8 mouse cellular contexts compared by ENCODE assay signal in the genomic region with DNA sequence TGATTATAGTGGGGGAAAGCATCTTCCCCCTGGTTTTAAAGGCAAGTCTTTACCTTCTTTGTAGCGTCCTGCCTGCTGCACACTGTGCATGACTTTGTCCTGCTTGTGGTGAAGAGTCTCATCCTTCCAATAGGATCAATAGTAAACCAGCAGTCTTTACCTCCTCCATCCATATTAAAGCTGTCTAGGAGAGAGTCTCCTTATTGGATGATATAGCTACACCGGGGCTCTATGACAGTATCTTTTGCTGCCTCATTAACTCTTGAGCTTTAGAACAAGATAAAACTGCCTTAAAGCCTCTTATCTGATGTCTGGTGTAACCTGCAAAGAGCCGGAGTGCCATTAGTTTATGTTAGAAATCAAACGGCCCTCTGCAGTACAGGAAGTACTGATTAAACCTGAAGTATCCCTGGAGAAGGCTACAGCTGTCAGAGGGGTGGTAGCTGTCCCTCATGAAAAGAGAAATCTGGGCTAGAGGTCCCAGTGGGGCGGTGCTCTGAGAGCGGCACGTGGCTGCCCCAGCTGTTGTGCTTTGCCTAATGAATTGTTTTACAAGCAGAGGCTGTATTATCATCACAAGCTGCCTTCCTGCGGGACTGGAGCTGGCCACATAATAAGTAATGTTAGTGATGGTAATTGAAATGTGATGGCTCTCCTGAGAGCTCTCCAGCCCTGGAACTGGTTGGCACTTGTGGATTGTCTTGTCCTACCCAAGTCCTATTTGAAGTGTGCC. TPM values are rescaled to one million over a fixed set of nuclear protein-coding genes. Genes with fewer than 3 reads are reported as not detected.
DNase-seq lines count a peak whose midpoint lies in the region; ATAC-seq lines count a peak whose summit lies in the region.

No protein-coding gene starts in this region.

- DNase-seq in forebrain, embryonic 11.5 days (ENCODE audit: low spot score), result peak; percentile 55
- no peak for DNase-seq in forebrain, embryonic 10.5 days (ENCODE audit: extremely low spot score, low spot score)
- peak; percentile 74 for DNase-seq in forebrain, embryonic 14.5 days (ENCODE audit: low spot score)
- peak; percentile 36 for DNase-seq in midbrain, embryonic 10.5 days (ENCODE audit: low spot score)
- DNase-seq in cerebellum, adult 9-10 months, result no peak
- no peak for DNase-seq in urinary bladder, postnatal 14 days (ENCODE audit: low spot score)
- no peak for DNase-seq in ovary, postnatal 14 days (ENCODE audit: low spot score)

- ATAC-seq in forebrain, embryonic 11.5 days (replicated peaks; ENCODE audit: low FRiP score), result peak; percentile 61; the same call in 1 of the 2 replicates
- peak; percentile 70 for ATAC-seq in forebrain, embryonic 14.5 days
- ATAC-seq in intestine, embryonic 15.5 days, result peak; percentile 62

- no peaks in the 10 kb centered on the region for H3K27me3 ChIP-seq in forebrain, embryonic 11.5 days (ENCODE audit: control insufficient read depth, insufficient read depth, low read length)
- H3K27me3 ChIP-seq in forebrain, embryonic 10.5 days (ENCODE audit: poor library complexity, severe bottlenecking), result no peaks in the 10 kb centered on the region
- no peaks in the 10 kb centered on the region for H3K27me3 ChIP-seq in forebrain, embryonic 14.5 days (replicated peaks; ENCODE audit: control insufficient read depth, insufficient read depth, low read length)
- H3K27me3 ChIP-seq in intestine, embryonic 15.5 days (replicated peaks), result no peaks in the 10 kb centered on the region
- H3K27me3 ChIP-seq in midbrain, embryonic 10.5 days (ENCODE audit: low read depth, poor library complexity, severe bottlenecking), result peaks cover 22% of the 10 kb centered on the region

- H3K9me3 ChIP-seq in forebrain, embryonic 11.5 days (ENCODE audit: control insufficient read depth, low read length), result no peaks in the 10 kb centered on the region
- no peaks in the 10 kb centered on the region for H3K9me3 ChIP-seq in forebrain, embryonic 10.5 days
- H3K9me3 ChIP-seq in forebrain, embryonic 14.5 days (replicated peaks; ENCODE audit: control insufficient read depth, low read length), result no peaks in the 10 kb centered on the region
- H3K9me3 ChIP-seq in intestine, embryonic 15.5 days, result no peaks in the 10 kb centered on the region
- H3K9me3 ChIP-seq in midbrain, embryonic 10.5 days (replicated peaks), result no peaks in the 10 kb centered on the region

- no peak overlapping the region for H3K4me2 ChIP-seq in forebrain, embryonic 11.5 days (ENCODE audit: low read depth, low read length, severe bottlenecking)
- no peak overlapping the region for H3K4me2 ChIP-seq in forebrain, embryonic 14.5 days (ENCODE audit: low read length)
- 0 out of 2 replicates have a peak overlapping the region, but pooled peaks have one; percentile 19 for H3K4me2 ChIP-seq in intestine, embryonic 15.5 days (replicated peaks)

- H3K36me3 ChIP-seq in forebrain, embryonic 11.5 days (ENCODE audit: control insufficient read depth, insufficient read depth, low read length), result no peaks in the 10 kb centered on the region
- peaks cover 5% of the 10 kb centered on the region for H3K36me3 ChIP-seq in forebrain, embryonic 10.5 days (replicated peaks)
- no peaks in the 10 kb centered on the region for H3K36me3 ChIP-seq in forebrain, embryonic 14.5 days (ENCODE audit: control insufficient read depth, insufficient read depth, low read length)
- H3K36me3 ChIP-seq in intestine, embryonic 15.5 days, result no peaks in the 10 kb centered on the region
- peaks cover 8% of the 10 kb centered on the region; the same call in 1 of the 2 replicates for H3K36me3 ChIP-seq in midbrain, embryonic 10.5 days

- H3K27ac ChIP-seq in forebrain, embryonic 11.5 days (ENCODE audit: low read depth, low read length), result no peak overlapping the region
- H3K27ac ChIP-seq in forebrain, embryonic 10.5 days, result no peak overlapping the region
- H3K27ac ChIP-seq in forebrain, embryonic 14.5 days (ENCODE audit: low read depth, low read length), result no peak overlapping the region
- no peak overlapping the region for H3K27ac ChIP-seq in intestine, embryonic 15.5 days
- 0 out of 2 replicates have a peak overlapping the region, but pooled peaks have one; percentile 13 for H3K27ac ChIP-seq in midbrain, embryonic 10.5 days (replicated peaks)

- no peak overlapping the region for H3K9ac ChIP-seq in forebrain, embryonic 11.5 days (ENCODE audit: low read length)
- no peak overlapping the region for H3K9ac ChIP-seq in forebrain, embryonic 14.5 days (ENCODE audit: low read length)
- H3K9ac ChIP-seq in intestine, embryonic 15.5 days, result no peak overlapping the region

- no peaks in the 10 kb centered on the region for H3K4me1 ChIP-seq in forebrain, embryonic 11.5 days (replicated peaks; ENCODE audit: control insufficient read depth, insufficient read depth, low read length)
- H3K4me1 ChIP-seq in forebrain, embryonic 10.5 days, result peaks cover 10% of the 10 kb centered on the region
- no peaks in the 10 kb centered on the region; the same call in 1 of the 2 replicates for H3K4me1 ChIP-seq in forebrain, embryonic 14.5 days (ENCODE audit: control insufficient read depth, insufficient read depth, low read length)
- H3K4me1 ChIP-seq in intestine, embryonic 15.5 days (replicated peaks), result peaks cover 10% of the 10 kb centered on the region; the same call in 1 of the 2 replicates
- H3K4me1 ChIP-seq in midbrain, embryonic 10.5 days, result peaks cover 16% of the 10 kb centered on the region

- 49% methylated on average over 8 of the region's 8 CpGs for WGBS in forebrain, embryonic 11.5 days
- 58% methylated on average over 8 of the region's 8 CpGs for WGBS in forebrain, embryonic 10.5 days
- 24% methylated on average over 8 of the region's 8 CpGs for WGBS in forebrain, embryonic 14.5 days
- WGBS in intestine, embryonic 15.5 days, result 12% methylated on average over 8 of the region's 8 CpGs
- 58% methylated on average over 8 of the region's 8 CpGs for WGBS in midbrain, embryonic 10.5 days

- no peak overlapping the region for H3K4me3 ChIP-seq in forebrain, embryonic 11.5 days (ENCODE audit: low read depth, low read length)
- H3K4me3 ChIP-seq in forebrain, embryonic 10.5 days, result no peak overlapping the region
- no peak overlapping the region for H3K4me3 ChIP-seq in forebrain, embryonic 14.5 days (ENCODE audit: low read depth, low read length)
- H3K4me3 ChIP-seq in intestine, embryonic 15.5 days (replicated peaks), result no peak overlapping the region
- H3K4me3 ChIP-seq in midbrain, embryonic 10.5 days, result no peak overlapping the region

RNA-seq across cellular contexts. Expression of a gene that starts 36.3 kb away (rescaled TPM):
- polyA plus RNA-seq in forebrain, embryonic 11.5 days (2014; fragmentation: Nextera tagmentation; extraction: Ambion mirVana), result 36.5 and 38.6 TPM in 2 replicates
- polyA plus RNA-seq in forebrain, embryonic 10.5 days (2016; fragmentation: Nextera tagmentation; extraction: Ambion mirVana), result 31.1 and 33.5 TPM in 2 replicates
- polyA plus RNA-seq in forebrain, embryonic 14.5 days (2014; fragmentation: Nextera tagmentation; extraction: Ambion mirVana), result 41.2 and 46.1 TPM in 2 replicates
- 15.2 and 16.9 TPM in 2 replicates for polyA plus RNA-seq in intestine, embryonic 15.5 days (2015; fragmentation: Nextera tagmentation; extraction: Ambion mirVana)
- 31.4 and 37.4 TPM in 2 replicates for polyA plus RNA-seq in midbrain, embryonic 10.5 days (2016; fragmentation: Nextera tagmentation; extraction: Ambion mirVana)

RNA-seq across cellular contexts. Expression of a gene that starts 36.7 kb away (rescaled TPM):
- polyA plus RNA-seq in forebrain, embryonic 11.5 days (2014; fragmentation: Nextera tagmentation; extraction: Ambion mirVana), result 20.8 and 21.0 TPM in 2 replicates
- polyA plus RNA-seq in forebrain, embryonic 10.5 days (2016; fragmentation: Nextera tagmentation; extraction: Ambion mirVana), result 15.0 and 16.2 TPM in 2 replicates
- polyA plus RNA-seq in forebrain, embryonic 14.5 days (2014; fragmentation: Nextera tagmentation; extraction: Ambion mirVana), result 35.2 and 37.7 TPM in 2 replicates
- 29.0 and 31.8 TPM in 2 replicates for polyA plus RNA-seq in intestine, embryonic 15.5 days (2015; fragmentation: Nextera tagmentation; extraction: Ambion mirVana)
- 16.5 and 20.2 TPM in 2 replicates for polyA plus RNA-seq in midbrain, embryonic 10.5 days (2016; fragmentation: Nextera tagmentation; extraction: Ambion mirVana)

Comparison
In these comparisons a context has a peak if more than half of its experiments do, and no peak if none do; other contexts are left out.
1. DNase-seq: peak in forebrain, embryonic 11.5 days (single experiment), forebrain, embryonic 14.5 days (single experiment) and midbrain, embryonic 10.5 days (single experiment); none in forebrain, embryonic 10.5 days (single experiment), cerebellum, adult 9-10 months (single experiment), urinary bladder, postnatal 14 days (single experiment) and ovary, postnatal 14 days (single experiment).
2. Peak in every context shown above with its lines, with median percentiles within 50 percentile points of each other: ATAC-seq.